8 mouse cellular contexts compared by ENCODE assay signal in the genomic region with DNA sequence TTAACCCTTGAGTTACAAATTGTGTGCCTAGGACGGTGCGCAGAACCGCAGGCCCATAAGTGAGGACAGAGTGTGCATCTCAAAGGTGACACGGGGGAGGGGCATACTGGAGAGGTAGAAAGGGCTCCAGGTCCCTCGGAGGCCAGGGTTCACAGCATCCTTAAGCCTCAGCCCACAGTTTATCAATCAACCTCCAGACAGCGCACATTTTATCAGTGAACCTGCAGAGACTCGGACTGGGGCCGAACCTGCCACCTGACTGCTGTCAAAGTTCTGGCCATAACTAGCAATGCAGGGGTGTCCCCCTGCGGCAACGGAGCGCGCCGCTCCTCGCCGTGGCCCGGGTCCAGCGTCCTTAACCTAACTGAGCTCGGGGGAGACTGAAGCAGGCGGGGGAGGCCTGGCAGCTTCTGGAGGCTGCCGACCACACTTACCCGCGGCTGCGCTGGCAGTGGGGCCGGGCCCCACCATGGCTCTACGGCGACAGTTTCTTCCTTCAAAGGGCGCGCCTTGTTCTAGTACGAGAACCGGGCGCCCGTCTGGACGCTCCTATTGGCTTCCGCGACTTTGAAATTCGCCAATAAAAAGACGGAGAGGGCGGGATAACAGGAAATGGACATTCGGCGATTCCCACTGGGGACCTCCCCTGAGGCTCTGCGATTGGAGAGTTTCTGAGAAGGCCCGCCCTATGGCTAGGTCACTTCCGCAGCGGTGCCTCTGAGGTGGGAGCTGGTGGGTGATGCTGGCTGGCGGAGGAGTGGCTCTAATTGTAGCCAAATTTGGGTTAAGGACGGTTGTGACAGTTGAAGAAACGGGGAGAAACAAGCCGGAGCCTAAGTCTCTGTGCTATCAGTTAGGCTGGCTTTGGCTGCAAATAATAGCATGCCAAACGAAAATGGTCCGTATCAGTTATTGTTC. TPM values are rescaled to one million over a fixed set of nuclear protein-coding genes. Genes with fewer than 3 reads are reported as not detected.
DNase-seq lines count a peak whose midpoint lies in the region; ATAC-seq lines count a peak whose summit lies in the region.

A gene (minus strand): TSS at position 542 of the 918 bp plus-strand sequence.

- H3K9ac ChIP-seq in hindbrain, embryonic 12.5 days = peak within 1 kb of the TSS; percentile 87

- H3K27ac ChIP-seq in hindbrain, embryonic 12.5 days = peak within 1 kb of the TSS; percentile 96

- WGBS in hindbrain, embryonic 12.5 days = under 1% methylated on average over 49 of the region's 50 CpGs

- no peaks in the 10 kb centered on the region for H3K36me3 ChIP-seq in hindbrain, embryonic 12.5 days

- peaks cover 15% of the 10 kb centered on the region for H3K4me1 ChIP-seq in hindbrain, embryonic 12.5 days

- no peaks in the 10 kb centered on the region for H3K9me3 ChIP-seq in hindbrain, embryonic 12.5 days (replicated peaks)

- peak within 1 kb of the TSS; percentile 79 for H3K4me2 ChIP-seq in hindbrain, embryonic 12.5 days (replicated peaks)

- 0 out of 2 replicates have a peak, but pooled peaks cover 2% of the 10 kb centered on the region for H3K27me3 ChIP-seq in hindbrain, embryonic 12.5 days

- DNase-seq in NIH3T3 (ENCODE audit: low read depth) = peak; percentile 98
- peak; percentile 99 for DNase-seq in cerebellum, postnatal 10 days
- peak; percentile 96 to 97 for DNase-seq in frontal cortex, postnatal 10 days (ENCODE audit: low spot score in 2 of 2)
- DNase-seq in layer of hippocampus, postnatal 14 days (ENCODE audit: low spot score in 2 of 2) = peak; percentile 97 to 99
- peak; percentile 97 for DNase-seq in lung, postnatal 14 days
- DNase-seq in retina, adult 2 months (ENCODE audit: low read depth, low spot score) = peak; percentile 88
- peak; percentile 95 to 97 for DNase-seq in thymus, postnatal 36 days

- peak within 1 kb of the TSS; percentile 73 for H3K4me3 ChIP-seq in hindbrain, embryonic 12.5 days

- ATAC-seq in hindbrain, embryonic 12.5 days (ENCODE audit: low FRiP score) = peak; percentile 100

RNA-seq across cellular contexts. Expression of the gene that starts here (rescaled TPM):
- polyA plus RNA-seq in hindbrain, embryonic 12.5 days (2016; fragmentation: Nextera tagmentation; extraction: Ambion mirVana) = 33.8 and 37.6 TPM in 2 replicates
- total RNA-seq in layer of hippocampus, postnatal 14 days (2021) = 1 to 10 TPM; 1.3 to 2.1 TPM

Comparison
In these comparisons a context has a peak if more than half of its experiments do, and no peak if none do; other contexts are left out.
1. Peak in every context shown above with its lines: DNase-seq, ATAC-seq, H3K4me3 ChIP-seq and H3K27ac ChIP-seq.